Mouse (Mus musculus) monocyte, adult 5-6 weeks (primary cell): ENCODE results near the gene Sacm1l. TPM values are rescaled to one million over a fixed set of nuclear protein-coding genes. Genes with fewer than 3 reads are reported as not detected.

ENCODE experiments used
- ATAC-seq: fragments of 153-309, 156-312 bp; replicated peaks from 2 replicates; pipeline ENCODE4 v1.8.0; 2017; ENCODE audit warnings: mild to moderate bottlenecking; ENCODE audit not compliant: low TSS enrichment, insufficient number of reproducible peaks, severe bottlenecking, poor library complexity, low FRiP score
- total RNA-seq: library from RNA; stranded (forward); fragments of 200-1000, 200-491, 200-594 nt; gene quantifications from 3 replicates; pipeline ENCODE4 v1.2.3, GENCODE M21; 2017

The Sacm1l gene
- total RNA-seq, 1 experiment from 2014 or later: 57.9 TPM

DNA sequence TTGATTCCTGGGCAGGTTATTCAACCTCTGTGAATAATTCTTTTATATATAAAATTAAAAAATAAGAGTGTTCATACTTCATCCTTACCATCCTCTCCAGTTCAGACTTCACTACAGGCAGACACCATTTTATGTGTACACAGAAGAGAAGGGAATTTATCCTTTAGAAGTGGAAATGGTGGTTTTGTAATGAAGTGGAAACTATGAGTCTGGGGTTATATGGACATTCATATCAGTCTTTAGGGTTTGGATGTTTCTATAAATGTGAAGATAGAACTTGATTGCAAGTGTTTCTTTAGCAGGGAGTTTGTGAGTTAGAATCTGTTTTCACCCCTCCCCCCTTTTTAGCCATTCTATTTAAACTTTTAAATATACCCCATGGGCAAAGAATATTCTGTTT, 1.7 kb downstream of the Sacm1l start:
- ATAC-seq: no peak

DNA sequence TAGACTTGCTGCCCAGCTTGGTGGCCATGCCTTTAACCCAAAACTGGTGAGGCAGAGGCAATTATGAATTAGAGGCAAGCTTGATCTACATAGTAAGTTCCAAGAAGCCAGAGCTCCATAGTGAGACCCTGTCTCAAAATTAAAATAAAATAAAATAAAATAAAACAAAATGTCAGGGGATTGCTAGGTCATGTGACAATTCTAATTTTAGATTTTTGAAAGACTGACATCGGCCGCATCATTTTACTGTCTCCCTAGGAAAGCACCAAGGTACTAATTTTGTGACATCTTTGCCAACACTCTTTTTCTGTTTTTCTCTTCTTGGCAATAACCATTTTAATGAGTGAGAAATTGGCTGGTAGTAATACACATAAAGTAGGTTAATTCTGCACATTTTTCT, 7.1 kb downstream of the Sacm1l start:
- no peak for ATAC-seq

DNA sequence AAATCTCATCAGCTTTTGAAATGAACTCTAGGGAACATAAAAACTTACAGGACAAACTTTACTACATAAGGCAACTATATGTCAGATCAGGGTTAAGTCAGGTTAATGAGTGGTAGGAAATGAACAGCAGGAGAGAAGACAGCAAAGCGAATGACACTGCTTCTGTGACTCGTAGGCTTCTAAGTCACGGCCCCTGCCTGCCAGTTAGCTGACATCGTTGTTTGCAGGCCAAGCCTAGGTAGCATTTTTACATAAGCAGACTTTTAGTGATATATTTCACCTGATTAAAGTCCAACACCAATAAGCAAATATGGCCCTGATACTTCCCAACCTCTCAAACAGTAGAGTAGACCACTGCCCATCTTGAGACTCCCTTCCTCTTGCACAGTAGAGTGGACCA, 8.6 kb downstream of the Sacm1l start:
- no peak for ATAC-seq

DNA sequence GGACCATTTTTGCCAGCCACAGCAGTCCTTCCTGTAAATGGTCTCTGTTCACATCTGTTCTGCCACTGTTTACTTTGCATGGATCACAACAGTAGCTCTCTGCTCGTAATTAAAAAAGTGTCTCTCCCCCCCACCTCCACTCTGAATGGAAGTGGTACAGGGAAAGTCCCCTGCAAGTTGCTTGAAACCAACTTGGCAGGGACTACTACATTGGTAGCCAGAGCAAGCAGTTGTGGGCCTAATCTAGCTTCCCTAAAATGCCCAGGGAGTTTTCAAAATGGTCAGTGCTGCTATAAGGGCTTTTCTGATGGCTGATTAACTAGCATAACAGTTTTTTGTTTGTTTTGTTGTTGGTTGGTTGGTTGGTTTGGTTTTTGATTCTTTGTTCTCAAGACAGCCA, 9.5 kb downstream of the Sacm1l start:
- no peak for ATAC-seq

DNA sequence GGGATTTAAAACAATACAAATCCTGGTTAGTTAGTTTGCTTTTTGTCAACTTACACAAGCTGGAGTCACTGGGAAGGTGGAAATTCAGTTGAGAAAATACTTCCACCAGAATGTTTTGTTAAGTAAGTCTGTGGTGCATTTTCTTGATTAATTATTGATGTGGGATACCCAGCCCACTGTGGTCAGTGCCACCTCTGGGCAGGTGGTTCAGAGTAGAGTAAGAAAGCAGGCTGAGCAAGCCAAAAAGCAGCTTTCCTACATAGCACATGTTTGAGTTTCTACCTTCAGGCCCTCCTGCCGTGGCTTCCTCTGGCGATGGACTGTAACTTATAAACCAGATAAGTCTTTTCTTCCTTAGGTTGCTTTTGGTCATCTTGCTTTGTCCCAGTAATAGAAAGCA, 10.3 kb downstream of the Sacm1l start:
- no peak for ATAC-seq

DNA sequence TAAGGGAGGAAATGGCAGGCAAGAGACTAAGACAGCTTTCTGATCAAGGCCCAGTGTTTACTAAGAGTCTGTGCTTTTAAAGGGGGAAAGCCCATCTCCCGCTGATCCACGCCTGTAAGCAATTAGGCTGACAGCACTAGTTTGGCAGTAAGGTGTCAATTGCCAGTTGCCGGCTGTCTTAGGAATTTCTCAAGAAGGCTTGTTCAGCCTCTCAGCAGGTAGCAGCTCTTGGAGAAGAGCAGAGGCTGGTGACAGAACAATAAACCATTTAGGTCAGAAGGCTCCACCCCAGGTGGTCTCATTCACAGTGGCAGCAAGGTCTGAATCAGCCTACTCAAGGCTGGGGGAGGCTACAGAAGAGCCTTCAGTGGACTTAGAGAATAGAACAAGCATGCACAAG, 25.0 kb downstream of the Sacm1l start:
- no peak for ATAC-seq

DNA sequence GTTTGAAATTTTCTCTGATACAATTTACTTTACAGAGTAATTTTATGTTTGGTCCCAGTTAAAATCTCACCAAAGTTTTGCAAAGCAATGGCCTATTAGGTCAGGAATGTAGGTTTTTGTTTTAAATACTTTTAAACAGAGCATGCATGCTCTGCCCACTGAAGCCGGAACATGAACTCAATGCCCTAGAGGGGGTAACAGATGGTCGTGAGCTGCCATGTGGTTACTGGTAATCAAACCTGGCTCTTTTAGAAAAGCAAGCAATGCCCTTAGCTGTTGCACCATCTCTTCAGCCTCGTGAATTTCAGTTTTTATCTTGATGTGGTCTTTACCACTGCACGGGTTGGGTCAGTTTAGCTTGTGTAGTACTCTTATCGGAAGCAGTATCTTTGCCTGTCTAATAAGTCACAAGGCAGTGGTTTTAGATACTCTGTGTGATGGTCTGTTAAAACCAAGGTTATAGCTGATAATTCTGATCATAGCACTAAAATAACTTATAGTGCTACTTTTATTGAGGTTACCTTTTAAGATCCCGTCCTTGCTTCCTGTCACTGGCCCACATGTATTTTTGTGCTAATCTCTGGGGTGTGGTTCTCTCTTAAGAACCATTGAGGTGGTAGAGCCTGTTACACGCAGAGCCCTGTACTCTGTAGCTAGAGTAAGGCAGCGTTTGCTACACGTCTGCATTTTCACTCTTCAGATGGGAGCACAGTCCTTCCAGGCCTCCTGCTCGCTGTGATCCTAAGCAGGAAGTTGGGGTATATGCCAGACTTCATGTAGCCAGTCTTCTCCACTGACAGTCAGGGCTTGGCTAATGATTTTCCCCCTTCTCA, 48.0 kb downstream of the Sacm1l start:
- no peak for ATAC-seq

DNA sequence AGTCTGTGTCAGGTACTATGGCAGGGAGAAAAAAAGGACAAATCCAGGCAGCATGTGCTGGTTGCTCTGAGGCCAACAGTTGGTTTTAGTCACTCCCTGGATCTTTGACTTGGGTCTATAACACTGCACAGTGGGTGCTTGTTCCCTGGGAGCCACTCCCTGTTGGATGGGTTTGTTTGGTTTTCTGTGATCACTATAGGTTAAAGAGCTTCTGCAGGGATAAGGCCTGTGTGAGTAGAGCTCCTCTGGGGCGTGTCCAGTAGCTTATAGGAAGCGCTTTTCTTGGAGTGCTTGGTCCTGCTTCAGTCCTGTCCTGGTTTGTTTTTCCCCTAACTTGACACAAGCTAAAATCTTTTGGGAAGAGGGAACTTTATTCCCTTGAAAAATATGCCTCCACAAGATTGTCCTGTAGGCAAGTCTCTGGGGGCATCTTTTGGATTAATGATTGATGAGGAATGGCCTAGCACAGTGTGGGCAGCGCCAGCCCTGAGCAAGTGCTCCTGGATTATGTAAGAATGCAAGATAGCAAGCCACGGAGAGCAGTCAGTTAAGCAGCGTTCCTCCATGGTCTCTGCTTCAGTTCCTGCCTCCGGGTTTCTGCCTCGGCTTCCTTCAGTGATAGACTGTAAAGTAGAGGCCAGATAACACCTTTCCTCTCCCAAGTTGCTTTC, 59.8 kb downstream of the Sacm1l start:
- no peak for ATAC-seq

DNA sequence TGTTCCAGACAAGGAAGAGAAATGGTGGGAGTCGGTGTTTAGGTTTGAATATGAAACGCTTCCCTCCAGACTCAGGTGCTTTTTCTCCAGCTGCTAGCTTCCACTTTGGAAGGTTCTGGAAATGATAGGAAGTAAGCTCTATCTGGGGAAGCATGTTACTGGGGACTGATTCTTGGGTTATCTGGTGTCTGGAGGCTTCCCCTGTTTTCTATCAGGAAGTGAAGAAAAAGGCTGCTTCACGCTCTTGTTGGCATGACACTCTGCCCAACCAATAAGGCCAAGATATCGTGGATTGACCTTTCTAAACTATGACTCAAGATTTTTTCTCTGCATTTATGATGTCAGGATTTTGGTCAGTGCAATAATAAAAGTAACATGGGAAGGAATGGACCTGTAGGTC, 65.6 kb downstream of the Sacm1l start:
- ATAC-seq: no peak

DNA sequence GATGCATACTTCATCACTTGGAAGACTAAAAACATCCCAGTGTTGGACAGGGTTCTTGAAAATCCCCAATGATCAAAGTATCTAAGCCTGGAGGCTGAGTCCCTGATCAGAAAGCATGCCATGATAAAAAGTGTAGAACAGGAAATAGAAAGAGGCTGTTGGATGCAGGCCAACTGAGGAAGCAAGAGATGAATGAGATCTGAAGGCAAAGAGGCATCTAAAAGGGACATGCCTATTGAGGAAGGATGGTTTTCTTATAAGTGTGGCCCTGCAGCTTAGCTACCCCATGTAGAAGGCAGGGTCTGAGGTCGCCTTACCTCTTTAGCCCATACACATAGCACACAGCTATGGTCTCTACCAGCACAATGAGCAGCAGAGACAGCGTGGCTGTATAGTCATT, 67.4 kb downstream of the Sacm1l start:
- no peak for ATAC-seq

DNA sequence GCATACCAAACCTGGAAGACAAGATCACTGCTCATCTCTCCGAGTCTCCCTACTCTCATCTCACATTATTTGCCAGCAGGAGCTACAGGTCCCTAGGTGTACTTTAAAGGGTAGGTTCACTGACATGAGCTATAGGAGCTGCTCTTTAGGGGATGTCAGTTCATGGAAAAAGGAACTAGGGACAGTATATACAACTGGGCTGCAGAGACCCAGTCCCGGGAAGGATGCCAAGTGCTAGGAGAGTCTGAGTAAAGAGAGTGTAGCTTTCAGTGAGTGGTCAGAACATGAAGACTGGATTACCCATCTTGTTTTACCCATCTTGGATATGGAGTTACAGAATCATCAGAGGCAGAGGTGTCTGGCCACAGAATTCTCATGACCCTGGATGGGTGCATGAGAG, 67.8 kb downstream of the Sacm1l start:
- ATAC-seq: no peak

DNA sequence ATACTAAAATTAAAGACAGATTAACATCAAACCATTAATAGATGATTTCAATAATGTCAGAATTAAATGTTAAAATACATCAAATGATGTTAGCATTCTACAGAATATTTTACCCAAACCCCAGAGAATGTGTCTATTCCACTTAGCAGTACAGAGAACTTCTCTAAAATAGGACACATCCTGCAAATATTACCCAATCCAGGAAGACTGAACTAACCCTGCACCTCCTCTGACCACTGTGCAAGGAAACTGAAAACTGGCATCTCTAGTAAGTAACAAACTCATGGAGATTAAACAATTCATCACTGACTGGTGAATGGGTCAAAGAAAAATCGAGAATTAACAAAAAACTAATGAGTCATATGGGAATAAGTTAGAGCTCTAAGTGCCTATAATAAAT, 72.0 kb downstream of the Sacm1l start:
- no peak for ATAC-seq

DNA sequence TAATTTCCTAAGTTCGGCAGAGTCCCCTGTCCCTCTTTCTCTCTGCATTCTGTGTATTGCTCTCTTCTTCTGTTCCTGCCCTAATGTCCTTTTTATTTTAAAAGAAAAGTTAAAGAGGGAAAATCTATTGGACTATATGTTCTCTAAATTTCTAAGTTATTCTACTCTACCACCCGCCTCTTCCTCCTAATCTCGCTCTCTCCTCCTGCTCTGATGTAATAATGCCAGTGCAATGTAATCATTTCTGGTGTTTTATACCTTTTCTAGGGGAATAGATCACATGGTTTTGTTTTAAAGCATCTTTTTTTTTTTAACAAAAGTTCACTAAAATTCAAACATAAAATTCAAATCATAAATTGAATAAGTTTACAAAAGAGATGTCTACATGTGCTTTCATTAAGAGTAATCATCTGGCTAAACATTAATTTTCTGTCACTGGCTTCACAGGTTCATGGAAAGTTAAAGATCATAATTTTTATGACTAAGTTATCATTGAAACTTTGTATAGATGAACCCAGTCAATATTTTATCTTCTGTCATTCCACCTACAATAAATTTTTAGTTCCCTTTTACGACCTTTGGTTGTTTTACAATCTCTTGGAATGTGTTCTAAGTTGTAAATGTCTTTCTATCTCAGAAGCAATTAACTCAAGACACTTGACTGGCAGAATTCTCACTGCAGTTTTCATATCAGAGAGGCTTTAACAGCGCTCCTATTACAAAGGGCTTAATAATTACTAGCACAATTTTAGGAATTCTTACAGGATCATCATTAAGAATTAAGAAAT, 90.9 kb downstream of the Sacm1l start:
- no peak for ATAC-seq

DNA sequence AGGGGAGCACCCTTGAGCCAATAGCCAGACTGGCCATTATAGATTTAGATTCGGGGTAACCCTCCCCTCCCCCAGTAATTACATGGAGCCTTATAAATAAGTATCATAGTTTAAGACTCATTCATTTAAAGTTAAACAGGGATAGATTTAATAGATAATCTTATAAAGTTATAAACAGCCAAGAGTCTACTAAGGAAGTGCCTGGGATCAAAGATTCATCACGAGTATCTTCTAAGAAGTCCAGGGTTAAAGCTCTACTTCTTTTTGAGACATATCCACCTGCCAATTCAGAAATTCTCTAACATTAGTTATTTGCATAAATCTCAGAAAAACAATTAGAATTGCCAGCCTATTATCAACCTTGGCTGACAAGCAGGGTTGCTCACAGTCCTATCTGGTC, 95.2 kb downstream of the Sacm1l start:
- ATAC-seq: no peak

DNA sequence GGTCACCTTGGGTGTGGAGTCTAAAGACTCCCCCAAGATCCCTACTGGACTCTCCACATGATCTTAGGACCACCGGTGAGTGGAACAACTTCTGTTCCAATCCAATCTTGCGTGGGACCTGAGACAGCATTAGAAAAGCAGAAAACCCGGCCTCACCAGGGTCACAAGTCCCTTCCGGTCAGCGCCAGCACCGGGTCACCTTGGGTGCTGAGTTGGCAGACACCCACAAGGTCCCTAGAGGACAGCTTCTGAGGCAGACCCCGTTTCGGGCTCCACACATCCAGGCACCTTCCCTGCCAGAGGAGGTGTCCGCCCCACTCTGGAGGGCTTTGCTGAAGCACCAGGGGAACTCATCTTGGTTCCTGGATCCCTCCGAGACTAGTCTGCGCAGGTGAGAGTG, 96.3 kb downstream of the Sacm1l start:
- no peak for ATAC-seq

DNA sequence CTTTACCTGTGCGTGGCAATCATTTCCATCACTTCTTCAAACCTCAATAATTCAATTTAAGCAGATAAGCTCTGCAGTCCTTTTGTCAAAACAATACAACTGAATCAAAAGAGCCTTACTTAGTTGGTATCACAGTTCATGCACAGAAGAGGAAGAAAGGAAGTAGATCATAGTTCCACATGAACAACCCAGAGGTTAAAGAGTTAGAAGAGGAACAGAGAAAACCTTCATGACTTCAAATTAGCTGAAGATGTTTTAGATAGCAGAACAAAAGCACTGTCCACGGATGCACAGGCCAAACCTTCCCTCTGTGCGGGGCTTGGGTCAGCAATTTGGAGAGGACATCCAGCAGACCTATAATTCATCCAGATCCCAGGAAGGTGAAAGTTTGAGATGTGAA, 102.1 kb downstream of the Sacm1l start:
- ATAC-seq: no peak

DNA sequence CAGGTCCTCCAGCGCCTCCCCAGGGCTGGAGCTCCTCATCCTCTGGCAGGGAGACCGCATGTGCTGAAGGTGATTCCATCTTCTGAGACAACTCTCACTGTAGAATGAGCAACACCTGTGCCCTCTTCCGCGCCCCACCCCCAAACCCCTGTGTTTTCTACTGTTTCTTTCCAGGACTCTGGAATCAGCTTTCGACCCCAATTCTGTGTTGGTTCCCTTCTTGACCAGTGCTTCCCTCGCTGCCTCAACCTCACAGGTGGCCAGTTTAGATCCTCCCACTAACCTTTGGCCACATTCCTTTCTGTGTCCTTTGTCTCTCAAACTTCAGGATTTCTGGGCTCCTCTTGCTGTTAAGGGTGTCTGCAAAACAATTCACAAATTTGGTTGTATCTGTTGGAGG, 102.7 kb downstream of the Sacm1l start, which contains the start of gene Slc6a20b:
TSS of gene Slc6a20b (minus strand) at position 285 of the 400 bp plus-strand sequence.
- ATAC-seq: no peak

DNA sequence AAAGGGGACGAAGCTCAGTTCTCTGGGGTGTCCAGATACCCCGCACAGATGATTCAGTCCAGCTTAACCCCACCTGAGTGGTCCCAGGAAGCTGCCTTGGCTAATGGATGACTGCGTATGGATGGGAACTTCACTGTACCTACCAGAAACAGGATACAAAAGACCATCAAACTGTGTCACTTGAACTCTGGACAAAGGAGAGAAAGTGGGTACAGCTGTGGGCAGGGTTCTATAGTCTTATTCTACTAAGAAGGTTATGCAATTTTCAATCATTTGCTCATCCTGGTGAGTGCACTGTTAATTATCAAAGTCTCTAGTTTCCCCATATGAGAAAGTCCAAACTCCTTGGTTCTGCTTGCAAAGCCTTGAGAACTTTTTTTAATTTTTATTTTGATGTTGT, 103.4 kb downstream of the Sacm1l start:
- ATAC-seq: no peak

DNA sequence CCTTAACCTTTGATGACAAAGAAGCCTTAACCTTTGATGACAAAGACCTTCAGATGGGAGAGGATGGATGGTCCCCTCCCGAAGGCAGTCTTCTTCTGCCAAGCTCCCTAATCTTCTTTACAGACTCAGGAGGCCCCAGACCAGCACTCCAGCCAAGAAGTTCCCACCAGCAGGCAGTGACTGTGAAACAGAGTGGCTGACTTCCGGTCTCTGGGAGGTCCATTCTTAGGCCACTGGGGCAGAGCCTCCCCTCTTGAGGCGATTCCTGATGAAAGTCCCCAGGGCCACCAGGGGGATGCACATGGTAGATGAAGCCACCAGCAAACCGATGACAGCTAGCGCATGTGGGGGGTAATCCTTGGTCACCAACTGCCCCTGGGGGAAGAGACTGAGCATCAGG, 107.2 kb downstream of the Sacm1l start:
- ATAC-seq: no peak

DNA sequence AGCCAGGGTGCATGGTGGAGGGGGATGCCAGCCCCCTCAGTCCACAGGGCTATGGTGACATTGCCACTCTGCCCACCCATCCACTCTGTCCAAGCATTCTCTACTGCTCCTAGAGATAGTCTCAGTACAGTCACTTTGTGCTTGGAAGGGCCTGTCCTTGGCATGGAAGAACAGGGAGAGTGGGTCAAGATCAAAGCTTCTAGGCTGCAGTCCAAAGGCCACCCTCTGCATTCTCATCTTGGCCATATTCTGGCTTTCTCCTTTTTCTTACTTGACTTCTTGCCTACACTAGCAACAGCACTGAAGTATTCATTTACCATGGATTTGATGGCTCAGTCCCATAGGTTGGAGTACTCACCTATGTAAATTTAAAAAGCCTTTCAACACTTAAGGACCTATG, 108.7 kb downstream of the Sacm1l start:
- no peak for ATAC-seq
